Mouse (Mus musculus) layer of hippocampus, adult 11-12 months (tissue): Measurements from ENCODE around the gene Grip1.

ENCODE experiments used
- DNase-seq: peaks from one replicate; pipeline ENCODE4 v3.0.0; 2022; ENCODE audit warnings: low spot score

Gene Grip1

DNA sequence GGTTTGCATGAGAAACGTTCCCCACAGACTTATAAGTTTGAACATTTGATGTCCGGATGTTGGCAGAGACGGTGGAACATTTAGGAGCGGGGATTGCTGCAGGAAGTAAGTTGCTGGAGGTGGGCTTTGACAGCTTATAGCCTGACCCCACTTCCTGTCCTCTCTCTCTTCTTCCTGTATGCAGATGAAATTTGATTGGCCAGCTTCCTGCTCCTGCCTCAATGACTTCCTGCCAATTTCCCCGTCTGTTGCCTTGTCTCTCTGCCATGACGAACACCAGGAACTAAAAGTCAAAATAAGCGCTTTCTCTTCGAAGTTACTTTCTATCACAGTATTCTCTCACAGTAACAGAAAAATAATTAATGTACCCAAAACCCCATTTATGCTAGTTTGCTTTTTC is 289.1 kb downstream of the Grip1 start:
- peak; percentile 37 for DNase-seq

DNA sequence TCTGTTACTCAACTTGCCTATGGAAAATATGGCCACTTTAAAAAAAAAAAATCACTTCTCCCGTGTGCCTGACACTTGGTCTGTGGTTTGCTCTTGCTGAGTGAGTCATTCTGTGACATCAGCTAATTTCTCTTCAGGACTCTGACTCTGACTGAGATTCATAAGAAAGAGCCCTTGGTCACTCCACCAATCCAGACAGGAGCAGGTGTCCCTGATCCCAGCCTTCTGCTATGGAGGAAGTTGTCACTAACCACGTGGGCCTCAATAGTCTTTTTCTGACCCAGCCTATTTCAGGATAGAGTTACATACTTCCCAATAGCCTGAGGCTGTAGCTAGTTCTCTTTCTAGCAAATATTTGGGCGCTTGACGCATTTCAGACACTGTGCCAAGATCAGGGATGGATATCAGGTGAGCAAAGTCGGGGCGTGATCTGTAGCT is 298.8 kb downstream of the Grip1 start:
- DNase-seq: no peak

DNA sequence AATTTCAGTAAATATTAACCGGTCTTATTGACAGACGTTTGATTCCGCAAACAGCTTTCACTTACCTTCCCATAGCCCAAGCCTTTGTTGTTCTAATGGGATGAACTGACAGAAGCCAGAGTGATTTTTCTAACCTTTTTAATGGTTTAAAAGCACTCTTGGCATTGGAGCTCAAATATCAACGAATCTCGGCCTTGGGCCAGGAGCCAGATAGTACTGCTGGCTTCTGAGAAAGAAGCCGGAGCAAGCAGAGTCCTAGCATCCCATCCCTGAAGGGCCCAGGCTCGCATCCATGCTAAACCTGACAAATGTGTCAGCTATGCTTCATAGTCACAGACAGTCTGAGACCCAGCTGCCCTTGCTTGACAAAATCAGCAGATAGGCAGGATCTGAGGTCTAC is 302.6 kb downstream of the Grip1 start:
- no peak for DNase-seq

DNA sequence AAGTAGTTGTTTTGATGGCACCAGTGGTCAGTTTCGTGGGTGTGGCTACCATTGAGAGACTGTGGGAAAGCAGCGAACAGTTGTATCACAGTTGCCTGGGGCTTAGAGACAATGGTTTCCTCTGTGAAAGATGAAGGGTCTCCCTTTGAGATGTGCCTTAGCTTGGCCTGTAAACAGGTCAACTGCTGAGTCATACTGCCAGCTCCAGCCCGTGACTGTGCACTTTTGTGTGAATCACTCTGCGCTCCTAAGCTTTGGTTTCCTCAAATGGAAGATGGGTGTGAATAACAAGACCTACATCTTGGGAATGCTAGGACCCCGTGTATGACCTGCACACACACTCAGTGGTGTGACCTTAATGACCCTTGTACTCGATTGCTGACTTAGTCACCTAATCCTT is 303.6 kb downstream of the Grip1 start:
- no peak for DNase-seq

DNA sequence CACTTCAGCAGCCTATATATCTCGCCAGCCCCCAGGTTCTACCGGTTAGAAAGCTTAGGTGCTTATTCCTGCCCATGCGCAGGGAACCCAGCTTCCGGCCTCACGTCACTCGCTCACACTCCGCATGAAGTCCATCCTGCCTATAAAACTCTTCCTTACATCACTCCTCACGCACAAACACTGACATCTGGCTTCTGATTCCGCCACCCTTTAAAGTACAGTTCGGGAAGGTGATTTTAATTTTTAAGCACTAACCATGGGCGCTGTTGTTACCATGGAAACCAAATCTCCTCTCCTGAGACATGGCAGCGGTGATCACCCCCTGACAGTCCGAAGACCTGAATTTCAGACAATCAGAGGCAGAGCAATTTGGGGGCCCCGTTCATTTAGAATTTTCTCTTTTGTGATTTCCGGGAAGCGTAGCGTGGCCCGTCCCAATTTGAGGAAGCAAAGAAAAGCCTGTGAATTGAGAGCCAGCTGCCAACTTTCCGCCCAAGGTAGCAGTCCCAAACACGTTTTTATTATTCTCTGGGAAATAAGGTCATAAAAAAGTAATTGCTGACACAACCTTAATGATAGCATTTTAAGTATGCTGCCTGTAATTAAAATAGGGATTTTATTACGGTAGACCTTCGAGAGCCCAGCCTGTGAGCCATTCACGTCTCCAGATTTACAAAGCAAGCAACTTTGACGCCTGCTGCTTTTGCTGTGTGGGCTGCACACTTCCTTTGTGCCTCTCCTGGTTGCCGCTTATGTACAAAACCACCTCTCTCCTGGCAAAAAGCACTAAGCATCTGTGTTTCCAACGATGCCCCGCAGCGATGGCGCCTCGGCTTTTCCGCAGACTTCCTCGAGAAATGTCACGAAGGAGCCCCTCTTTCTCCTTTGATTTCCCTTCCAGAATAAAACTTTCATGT is 308.1 kb downstream of the Grip1 start:
- peak; percentile 15 for DNase-seq

DNA sequence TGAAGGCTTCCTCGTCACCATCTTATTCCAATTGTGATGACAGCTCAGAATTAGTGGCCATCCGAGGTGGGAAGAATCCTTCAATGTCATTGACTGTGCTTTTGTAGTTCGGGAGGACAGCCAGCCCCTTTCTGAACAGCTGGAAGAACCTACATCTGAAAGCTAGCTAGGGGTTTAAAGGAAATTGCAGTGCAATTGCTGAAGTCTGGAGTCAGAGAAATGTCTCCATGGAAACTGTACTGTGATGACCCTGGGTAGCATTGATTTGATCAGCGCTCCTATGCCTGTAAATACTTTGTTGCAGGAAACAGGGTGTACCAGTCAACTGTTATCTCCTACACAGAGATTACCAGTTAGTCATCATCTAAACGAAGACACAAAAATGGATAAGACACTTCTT is 325.2 kb downstream of the Grip1 start:
- DNase-seq: no peak

DNA sequence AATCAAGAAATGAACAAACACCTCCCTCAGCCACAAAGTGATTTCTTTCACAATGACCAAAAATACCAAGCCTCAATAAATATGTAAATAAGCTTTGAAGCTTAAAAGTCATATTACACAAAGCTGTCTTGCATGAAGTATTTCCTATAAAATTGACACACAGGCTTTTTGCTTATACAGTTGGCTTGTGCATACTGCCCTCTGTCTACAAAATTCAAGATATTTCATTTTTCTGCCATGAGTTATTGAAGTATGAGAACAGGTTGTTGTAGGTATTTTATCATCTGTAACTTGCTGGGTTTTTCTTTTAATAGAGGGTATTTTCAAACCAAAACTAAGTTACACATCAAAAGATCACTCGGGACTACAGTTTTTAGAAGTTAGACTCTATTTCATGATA is 326.0 kb downstream of the Grip1 start:
- no peak for DNase-seq

DNA sequence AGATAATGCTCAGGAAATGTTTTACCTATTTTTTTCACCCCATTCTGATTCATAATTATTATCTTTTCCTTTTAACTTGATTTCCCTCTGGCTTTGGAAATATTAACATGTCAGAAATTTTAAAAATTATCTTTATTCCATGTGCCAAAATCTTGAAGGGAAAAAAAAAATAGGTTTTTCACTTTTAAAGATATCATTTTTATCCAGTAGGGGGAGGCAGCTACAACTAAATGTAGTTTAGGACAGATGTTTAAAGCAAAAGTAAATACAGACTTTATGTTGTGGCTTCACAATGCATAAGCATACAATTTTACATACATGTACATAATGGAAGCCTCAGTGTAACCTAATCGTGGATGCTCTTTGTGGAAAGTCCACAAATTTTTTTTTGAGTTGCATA is 336.9 kb downstream of the Grip1 start:
- DNase-seq: no peak

DNA sequence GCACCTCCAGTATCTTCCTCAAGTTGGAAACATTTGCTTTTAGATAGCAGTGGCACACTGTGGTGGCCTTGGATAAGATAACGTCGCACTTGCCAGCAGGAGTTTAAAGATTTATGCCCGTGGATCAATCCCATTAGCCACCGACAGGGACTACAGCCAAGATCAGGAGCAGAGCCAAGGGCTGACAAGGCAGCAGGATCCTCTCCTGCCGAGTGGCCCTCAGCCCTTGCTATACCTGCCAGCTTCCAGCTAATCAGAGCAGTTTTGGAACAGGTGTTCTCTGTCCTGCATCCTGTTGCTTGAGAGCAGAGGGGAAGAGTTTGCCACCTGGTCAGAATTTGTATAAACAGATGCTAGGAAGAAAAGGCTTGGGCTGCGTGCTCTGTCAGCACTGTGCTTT is 348.8 kb downstream of the Grip1 start:
- no peak for DNase-seq

DNA sequence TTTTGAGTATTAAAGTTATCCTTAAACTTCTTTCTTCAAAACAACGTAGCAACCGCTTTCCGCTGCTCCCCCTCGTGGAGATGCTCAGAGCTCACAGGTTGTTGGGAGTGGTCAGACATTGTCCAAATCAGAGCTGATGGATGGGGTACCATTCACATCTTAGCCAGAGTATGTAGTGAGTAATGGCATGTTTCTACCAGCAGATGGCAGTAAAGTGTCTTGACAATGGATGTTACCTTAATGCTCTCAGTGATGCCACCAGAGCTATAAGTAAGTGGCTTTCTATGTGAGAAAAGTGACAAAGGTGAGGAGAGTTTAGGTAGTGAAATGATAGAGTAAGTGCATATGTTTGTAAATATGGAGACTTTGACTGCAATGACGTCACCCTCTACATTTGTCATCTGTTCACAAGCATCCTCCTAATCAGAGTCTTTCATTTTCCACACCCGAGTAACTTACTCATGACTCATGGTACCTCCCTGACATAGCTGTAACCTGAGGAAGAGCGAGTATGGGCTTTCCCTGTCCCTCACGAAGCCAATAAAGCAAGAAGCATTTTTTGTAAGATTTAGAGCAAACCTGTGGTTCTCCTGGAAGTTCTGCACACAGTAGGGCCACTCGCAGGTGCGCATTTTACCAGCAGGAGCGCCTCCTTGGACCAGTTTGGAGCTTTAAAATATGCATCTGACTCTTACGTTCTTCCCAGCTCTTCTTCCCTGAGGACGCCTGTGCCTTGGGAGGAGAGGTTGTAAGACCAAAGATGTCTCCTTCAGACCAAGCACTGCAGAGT is 350.2 kb downstream of the Grip1 start:
- DNase-seq: peak; percentile 68

DNA sequence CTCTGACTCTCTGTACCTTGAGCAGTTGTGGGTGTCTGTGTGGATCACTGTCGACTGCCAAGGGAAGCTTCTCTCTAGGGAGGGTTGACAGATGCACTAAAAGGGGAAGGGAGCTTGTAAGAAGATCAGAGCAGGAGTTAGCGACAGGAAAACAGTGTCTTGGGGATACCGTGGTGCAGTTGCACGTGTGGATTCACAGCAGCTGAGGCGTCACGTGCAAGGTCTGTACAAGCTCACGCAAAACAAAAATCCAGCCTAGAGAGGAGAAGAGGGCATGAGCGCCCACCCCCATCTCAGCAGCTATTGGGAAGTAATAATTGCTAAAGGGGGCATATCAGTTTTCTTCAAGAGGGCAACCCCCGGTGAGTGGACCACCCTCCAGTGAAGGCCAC is 350.8 kb downstream of the Grip1 start:
- DNase-seq: no peak

DNA sequence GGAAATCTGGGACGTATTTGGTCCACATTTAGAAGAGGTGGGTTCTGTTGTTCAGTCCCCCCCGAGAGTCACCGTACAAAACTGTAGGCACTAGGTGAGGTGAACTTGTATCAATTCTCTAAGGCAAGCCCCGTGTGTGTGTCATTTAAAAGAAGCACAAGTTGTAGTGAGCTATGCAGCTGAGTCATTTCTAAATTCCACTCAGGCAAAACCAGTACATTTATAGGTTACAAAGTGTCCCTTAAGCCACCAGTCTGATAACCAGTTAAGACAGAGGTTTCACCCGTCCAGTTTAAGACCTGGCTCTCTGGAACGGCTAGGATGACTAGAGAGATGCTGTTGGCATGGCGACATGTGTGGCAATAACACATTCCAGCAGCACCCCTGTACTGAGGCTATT is 351.5 kb downstream of the Grip1 start:
- DNase-seq: no peak

DNA sequence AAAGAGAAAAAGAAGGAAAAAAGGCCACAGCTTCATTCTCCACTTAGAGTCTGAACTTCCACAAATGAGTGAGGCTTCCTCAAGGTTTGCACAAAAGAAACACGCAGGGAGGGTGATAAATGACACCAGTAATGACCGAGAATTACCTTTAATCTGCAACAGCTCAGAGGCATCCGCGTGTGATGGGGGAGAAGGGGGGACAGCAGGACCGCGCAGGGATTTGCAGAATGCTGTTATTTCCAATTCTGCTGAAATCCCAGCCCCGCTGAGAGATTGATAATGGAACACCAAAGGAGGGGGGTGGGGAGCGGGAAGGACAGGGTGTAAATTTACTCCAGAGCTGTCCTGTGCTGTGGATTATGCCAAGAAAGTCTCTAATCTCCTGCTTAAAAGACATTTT is 352.5 kb downstream of the Grip1 start:
- DNase-seq: no peak

DNA sequence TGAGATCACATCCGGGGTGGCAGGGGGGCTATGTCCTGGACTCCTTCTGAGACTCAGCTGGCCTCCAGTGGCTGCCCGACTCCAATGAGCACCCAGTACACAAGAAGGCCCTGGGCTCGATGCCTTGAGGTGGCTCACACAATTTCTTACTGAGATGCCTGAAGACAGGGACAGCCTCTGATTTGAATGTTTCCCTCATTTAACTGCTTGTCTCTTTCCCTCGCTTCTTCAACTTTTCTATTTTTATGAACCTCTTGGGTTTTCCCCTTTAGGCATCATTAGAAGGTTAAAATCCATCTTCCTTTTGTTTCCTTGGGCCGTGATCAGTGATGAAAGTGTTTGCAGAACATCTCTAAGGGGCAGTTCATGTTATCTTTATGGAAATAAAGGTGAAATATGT is 354.8 kb downstream of the Grip1 start:
- DNase-seq: no peak

DNA sequence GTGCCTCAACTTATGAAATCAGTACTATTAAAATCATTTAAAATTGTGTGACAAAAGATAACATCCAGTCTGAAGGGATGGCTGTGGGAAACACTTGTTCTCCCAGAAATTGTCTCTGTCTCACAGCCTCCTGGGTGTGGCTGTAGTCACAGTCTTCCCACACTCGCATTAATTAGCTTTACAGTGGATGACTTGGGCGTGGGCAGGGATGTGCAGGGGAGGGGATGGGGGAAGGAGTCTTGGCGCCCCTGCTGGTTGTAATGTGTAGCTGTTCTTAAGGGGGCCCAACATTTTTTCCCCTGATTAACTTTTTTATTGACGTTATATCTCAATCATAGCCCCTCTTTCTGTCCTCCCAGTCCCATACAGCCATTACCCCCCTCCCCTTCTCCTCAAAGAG is 360.5 kb downstream of the Grip1 start:
- no peak for DNase-seq

DNA sequence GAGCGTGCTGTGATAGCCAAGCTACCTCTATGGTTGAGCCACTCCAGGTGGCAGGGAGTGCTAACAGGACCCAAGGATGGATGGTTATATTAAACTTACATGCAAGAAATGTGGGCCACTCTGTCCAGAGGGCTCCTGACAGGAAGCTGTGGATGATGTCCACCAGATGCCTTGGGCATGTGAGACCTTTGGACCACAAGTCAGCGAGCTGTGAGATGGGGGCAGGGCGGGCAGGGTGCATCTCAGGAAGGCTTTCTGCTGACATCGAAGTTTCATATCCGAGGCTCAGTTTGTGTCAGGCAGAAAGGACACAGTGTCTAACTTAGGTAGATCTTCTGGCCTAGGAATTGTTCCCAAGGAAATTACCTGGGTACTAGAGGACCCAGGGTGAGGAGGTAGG is 362.4 kb downstream of the Grip1 start:
- DNase-seq: no peak

DNA sequence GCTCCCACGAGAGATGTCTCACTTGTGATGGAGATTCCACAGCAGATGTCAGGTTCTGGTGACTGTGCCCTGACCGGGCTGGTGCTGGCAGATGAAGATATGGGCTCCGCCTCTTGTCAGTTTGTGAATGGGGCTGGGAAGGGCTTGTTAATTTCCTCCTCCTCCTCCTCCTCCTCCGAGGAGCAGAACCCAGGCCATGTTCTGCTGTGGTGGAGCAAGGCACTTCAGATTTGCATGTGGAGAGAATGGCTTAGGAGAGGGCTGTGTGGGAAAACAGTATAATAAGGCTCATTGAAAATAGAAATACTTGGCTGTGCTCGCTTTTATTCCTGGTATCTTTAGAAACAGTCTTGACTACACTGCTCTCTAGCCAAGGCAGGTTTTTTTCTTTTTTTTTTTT is 364.8 kb downstream of the Grip1 start:
- no peak for DNase-seq

DNA sequence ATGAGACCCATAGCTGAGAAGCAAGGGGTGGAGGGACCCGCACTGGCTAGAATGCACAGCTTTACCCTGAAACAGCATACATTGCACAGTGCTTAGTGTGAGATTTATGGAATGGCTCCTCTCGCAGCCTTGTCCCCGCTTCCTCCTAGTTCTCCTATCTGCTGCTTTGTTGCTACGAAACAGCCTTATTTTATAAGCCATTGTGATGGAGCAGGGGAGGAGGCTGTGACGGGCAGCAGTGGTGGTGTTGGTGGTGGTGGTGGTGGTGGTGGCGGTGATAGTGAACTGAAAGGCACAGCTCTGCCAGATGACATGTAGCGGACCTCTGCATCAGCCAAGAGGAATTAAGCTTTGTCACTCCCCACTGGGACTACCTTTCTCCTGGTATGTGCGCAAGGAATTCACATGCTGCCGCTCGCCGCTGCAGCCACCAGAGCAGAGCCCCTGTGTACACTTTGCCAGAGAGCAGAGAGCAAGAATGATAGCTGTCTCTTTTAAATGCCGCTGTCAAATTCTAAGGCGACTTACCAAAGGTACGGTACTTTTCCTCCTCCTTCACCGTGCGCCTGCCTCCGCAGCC is 365.6 kb downstream of the Grip1 start:
- peak; percentile 21 for DNase-seq

DNA sequence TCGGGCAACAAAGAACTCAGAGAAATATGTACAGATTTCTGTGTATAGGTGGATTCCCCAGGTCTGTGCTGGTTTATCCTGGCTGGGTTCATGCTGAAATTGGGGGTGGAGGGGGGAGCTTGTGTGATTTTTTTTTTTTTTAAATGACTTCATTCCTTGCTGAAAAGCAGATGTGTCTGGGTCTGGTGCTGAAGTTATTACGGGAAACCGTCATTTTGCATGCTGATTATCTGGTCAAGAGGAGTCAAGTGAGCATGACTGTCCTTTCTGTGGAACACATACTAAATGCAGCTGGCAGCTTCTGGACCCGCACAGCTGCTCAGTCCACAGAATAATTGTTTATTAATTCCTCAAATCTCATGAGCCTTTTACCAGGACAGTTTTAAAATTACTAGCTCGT is 366.1 kb downstream of the Grip1 start:
- DNase-seq: no peak

DNA sequence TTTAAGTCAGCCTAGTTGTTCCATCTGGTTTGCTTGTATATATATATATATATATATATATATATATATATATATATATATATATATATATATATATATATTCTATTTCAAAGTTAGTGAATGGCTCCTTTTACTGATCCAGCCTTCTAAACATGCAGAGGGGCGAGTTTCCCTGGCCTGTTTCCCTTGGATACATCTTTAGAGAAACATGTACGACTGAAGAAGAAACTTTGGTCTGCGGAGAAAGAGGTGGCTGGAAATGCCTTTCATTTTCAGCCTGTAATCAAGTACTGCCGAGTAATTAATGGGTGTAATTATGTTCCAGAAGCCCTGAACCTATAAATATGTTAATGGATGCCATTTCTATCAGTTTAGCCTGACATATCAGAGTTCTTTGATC is 366.8 kb downstream of the Grip1 start:
- DNase-seq: no peak

DNA sequence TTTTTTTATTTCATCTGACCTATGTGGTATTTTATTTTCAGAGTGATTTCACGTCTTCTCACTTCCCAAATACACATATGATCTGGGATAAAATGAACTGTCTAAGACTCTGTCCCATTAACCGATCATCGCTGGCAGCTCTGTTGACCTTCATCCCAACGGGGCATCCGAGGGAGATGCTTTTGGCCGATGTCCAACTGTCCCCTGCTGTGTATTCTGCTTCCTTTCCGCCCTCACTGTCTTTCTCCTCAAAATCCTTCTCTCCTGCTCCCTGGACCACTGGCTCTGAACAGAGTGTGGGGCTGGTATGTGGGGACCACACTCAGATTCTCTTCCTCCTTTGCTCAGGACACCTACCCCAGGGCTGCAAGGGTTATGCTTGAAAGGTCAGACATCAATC is 370.1 kb downstream of the Grip1 start:
- DNase-seq: no peak

DNA sequence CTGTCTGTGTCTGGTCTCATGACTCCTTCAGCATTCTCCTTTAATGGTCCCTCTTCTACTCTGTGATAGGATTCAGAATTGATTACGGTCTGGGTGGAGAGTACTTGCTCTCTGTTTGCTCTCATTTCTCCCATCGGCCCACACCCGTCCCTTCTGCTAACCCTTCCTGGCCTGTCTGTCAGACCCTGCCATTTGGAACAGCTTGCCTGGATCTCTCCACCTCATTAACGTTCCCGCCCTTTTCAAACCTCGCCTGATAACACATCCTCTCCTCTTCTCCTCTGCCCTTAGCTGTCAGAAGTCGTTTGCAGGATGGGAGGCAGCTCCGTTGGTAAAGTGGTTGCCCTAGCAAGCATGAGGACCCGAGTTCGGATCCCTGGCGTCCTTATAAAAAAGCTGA is 370.9 kb downstream of the Grip1 start:
- DNase-seq: no peak

DNA sequence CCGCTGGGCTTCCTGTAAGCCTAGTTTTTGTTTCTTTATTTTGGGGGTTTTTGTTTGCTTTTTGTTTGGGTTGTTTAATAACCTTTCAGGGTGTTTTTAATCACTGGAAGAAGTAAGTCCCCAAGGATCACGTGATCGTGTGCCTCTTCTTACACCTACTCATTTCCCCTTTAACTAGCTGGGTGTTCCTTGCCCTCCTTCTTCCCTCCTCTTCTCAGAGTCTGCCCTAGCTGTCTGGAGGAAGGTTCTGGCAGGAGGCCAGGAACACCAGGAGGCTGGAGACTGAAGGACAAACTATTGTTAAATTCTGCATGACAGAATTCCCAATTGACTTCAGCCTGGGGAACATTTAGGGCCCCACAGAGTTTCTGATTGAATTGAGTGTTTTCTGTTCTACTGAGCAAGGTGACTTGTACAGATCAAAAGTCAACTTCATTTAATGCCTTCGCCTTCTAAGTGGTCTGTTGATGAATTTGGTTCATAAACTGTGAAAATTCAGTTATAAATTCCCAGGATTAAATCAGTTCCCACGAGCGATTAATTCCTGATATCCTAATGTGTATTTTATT is 376.8 kb downstream of the Grip1 start:
- DNase-seq: peak; percentile 25
